Mouse (Mus musculus) midbrain, embryonic 14.5 days (tissue): ENCODE data around the gene Gpr55. TPM values are rescaled to one million over a fixed set of nuclear protein-coding genes. Genes with fewer than 3 reads are reported as not detected.
A peak's percentile ranks its signal among the peaks of the same experiment; 100 is the strongest.

Source experiments
- ATAC-seq: fragments of 200-750 bp; cut with Nextera tagmentation; 2 replicates; pipeline ENCODE4 v1.8.0; 2017; ENCODE audit warnings: moderate number of reproducible peaks, moderate library complexity; ENCODE audit not compliant: low FRiP score, low TSS enrichment
- DNase-seq: peaks from one replicate; pipeline ENCODE4 v3.0.0-alpha.2; 2015
- H3K27ac ChIP-seq: fragments of 300-500 bp; sonication (generic); replicated peaks from 2 replicates; pipeline ENCODE4 v1.5.1; 2014; ENCODE audit warnings: mild to moderate bottlenecking, low read depth, low read length, moderate library complexity
- H3K27me3 ChIP-seq: fragments of 300-500 bp; sonication (generic); 2 replicates; pipeline ENCODE4 v1.6.1; 2014; ENCODE audit warnings: low read length, control low read depth, mixed read lengths; ENCODE audit not compliant: control insufficient read depth, insufficient read depth
- H3K36me3 ChIP-seq: fragments of 300-500 bp; sonication (generic); 2 replicates; pipeline ENCODE4 v1.6.1; 2014; ENCODE audit warnings: low read length, control low read depth; ENCODE audit not compliant: control insufficient read depth, insufficient read depth
- H3K4me1 ChIP-seq: fragments of 300-500 bp; sonication (generic); 2 replicates; pipeline ENCODE4 v1.6.1; 2014; ENCODE audit warnings: mild to moderate bottlenecking, antibody characterized with exemption, low read length, control low read depth; ENCODE audit not compliant: control insufficient read depth, insufficient read depth
- H3K4me2 ChIP-seq: fragments of 300-500 bp; sonication (generic); 2 replicates; pipeline ENCODE4 v1.6.1; 2014; ENCODE audit warnings: mild to moderate bottlenecking, low read length, moderate library complexity
- H3K4me3 ChIP-seq: fragments of 300-500 bp; sonication (generic); replicated peaks from 2 replicates; pipeline ENCODE4 v1.5.1; 2014; ENCODE audit warnings: low read depth, low read length
- H3K9ac ChIP-seq: fragments of 300-500 bp; sonication (generic); replicated peaks from 2 replicates; pipeline ENCODE4 v1.6.1; 2014; ENCODE audit warnings: mild to moderate bottlenecking, low read length, moderate library complexity
- H3K9me3 ChIP-seq: fragments of 300-500 bp; sonication (generic); 2 replicates; pipeline ENCODE4 v1.6.1; 2016; ENCODE audit warnings: low read length, control low read depth, mixed read lengths; ENCODE audit not compliant: control insufficient read depth
- WGBS: fragments of 180-500 bp; shearing (Covaris S2); extraction: QIAGEN DNeasy Blood & Tissue Kit; methylation state at CpG from one replicate; pipeline ENCODE4 v1.1.7; 2014; 5-methylcytosine and 5-hydroxymethylcytosine counted together
- polyA plus RNA-seq: library from polyadenylated mRNA; unstranded; fragments of >200 nt; fragmentation: Nextera tagmentation; extraction: Ambion mirVana; gene quantifications from 2 replicates; pipeline ENCODE4 v1.2.1, GENCODE M21; 2014

The Gpr55 gene
- polyA plus RNA-seq, 1 experiment from 2014 or later: 0.05 TPM

GRCm38 (mm10) chr1:85949085-85949684 lies 11.6 kb downstream of the Gpr55 start:
- Histone ChIP-seq H3K9me3 (no peaks in the 10 kb centered on the region), H3K4me3 (no peak overlapping the region), H3K27ac (no peak overlapping the region), H3K36me3 (no peaks in the 10 kb centered on the region), H3K4me1 (no peaks in the 10 kb centered on the region), H3K4me2 (no peak overlapping the region), H3K27me3 (no peaks in the 10 kb centered on the region), H3K9ac (no peak overlapping the region)
- WGBS: 83% methylated on average over 2 of the region's 2 CpGs
- ATAC-seq: no peak
- no peak for DNase-seq

- no peaks in the 10 kb centered on the region for H3K36me3 ChIP-seq
- no peak for ATAC-seq
- no peak overlapping the region for H3K4me2 ChIP-seq
- H3K4me1 ChIP-seq: no peaks in the 10 kb centered on the region
- WGBS: 86% methylated on average over 8 of the region's 8 CpGs
- no peak for DNase-seq
- H3K9ac ChIP-seq: no peak overlapping the region
- no peak overlapping the region for H3K4me3 ChIP-seq
- no peaks in the 10 kb centered on the region for H3K9me3 ChIP-seq
- no peak overlapping the region for H3K27ac ChIP-seq
- H3K27me3 ChIP-seq: no peaks in the 10 kb centered on the region
Measured at GRCm38 (mm10) chr1:85942318-85942717, 18.5 kb downstream of the Gpr55 start.

DNA sequence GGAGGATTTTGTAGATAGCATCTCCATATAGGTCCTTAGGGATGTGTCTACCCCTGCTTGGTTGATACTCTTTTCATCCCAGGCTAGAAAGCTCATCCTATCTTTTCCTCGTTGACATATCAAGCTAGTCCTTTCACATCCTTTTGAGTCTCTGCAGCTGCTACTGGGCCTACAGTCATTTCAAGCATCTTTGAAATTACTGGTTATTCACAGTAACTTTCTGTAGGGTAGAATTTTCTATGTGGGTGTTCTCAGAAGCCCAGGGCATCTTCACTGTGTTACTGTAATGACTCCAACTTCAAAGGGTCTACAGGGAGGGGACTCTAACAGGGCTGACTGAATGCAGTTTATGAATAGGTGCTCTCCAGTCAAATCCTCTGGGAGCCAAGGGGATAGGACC lies 23.5 kb downstream of the Gpr55 start:
- H3K4me1 ChIP-seq: peaks cover 26% of the 10 kb centered on the region
- DNase-seq: no peak
- no peak overlapping the region for H3K27ac ChIP-seq
- no peak overlapping the region for H3K4me2 ChIP-seq
- H3K4me3 ChIP-seq: no peak overlapping the region
- H3K36me3 ChIP-seq: no peaks in the 10 kb centered on the region
- ATAC-seq: no peak
- H3K9ac ChIP-seq: no peak overlapping the region
- WGBS: 88% methylated on average over 1 of the region's 1 CpGs
- no peaks in the 10 kb centered on the region for H3K9me3 ChIP-seq
- H3K27me3 ChIP-seq: no peaks in the 10 kb centered on the region

- ATAC-seq: no peak
- Histone ChIP-seq H3K4me3 (no peak overlapping the region), H3K36me3 (no peaks in the 10 kb centered on the region), H3K9me3 (no peaks in the 10 kb centered on the region), H3K4me2 (no peak overlapping the region), H3K27ac (no peak overlapping the region), H3K9ac (no peak overlapping the region), H3K4me1 (peaks cover 29% of the 10 kb centered on the region), H3K27me3 (no peaks in the 10 kb centered on the region)
- no peak for DNase-seq
- 83% methylated on average over 6 of the region's 6 CpGs for WGBS
Measured at GRCm38 (mm10) chr1:85936265-85936664, 24.5 kb downstream of the Gpr55 start.

DNA sequence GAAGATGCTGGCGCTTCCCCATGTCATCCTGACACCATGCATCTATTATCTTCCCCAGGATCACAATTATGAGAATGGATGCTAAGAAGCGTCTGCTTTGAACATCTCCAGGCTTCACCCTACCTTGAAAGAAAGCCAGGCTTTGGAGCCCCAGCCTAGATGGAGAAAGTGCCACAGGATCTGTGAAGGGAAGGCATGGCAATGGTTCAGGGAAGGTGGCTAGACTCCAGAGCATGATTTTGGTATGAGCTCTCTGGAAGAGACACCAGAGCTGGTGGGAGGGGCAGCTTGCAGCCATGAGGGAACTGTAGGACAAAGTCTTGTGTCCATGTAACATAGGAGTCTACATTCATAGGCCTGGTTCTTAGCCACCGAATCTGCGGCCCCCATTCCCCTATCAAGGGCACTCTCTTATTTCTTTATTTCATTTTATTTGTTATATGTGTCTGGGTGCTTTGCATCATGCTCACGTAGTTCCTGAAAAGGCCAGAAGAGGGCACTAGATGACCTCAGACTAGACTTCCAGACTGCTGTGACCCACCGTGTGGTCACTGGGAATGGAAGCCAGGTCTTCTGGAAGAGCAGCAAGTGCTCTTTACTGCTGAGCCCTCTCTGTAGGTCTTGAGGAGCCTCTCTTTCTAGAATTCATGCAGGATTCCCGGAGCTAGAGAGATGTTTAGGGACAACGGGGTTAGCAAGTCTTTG lies 25.5 kb downstream of the Gpr55 start:
- Histone ChIP-seq H3K36me3 (no peaks in the 10 kb centered on the region), H3K9me3 (no peaks in the 10 kb centered on the region), H3K27me3 (no peaks in the 10 kb centered on the region), H3K4me3 (no peak overlapping the region), H3K27ac (no peak overlapping the region), H3K4me2 (no peak overlapping the region), H3K4me1 (peaks cover 36% of the 10 kb centered on the region), H3K9ac (no peak overlapping the region)
- ATAC-seq: no peak
- peak; percentile 52 for DNase-seq
- WGBS: 52% methylated on average over 8 of the region's 8 CpGs

GRCm38 (mm10) chr1:85934560-85934959 lies 26.2 kb downstream of the Gpr55 start:
- Histone ChIP-seq H3K9ac (no peak overlapping the region), H3K9me3 (no peaks in the 10 kb centered on the region), H3K4me2 (no peak overlapping the region), H3K4me1 (peaks cover 36% of the 10 kb centered on the region), H3K27me3 (no peaks in the 10 kb centered on the region), H3K4me3 (no peak overlapping the region), H3K27ac (no peak overlapping the region), H3K36me3 (no peaks in the 10 kb centered on the region)
- ATAC-seq (no peak), DNase-seq (no peak)
- 13% methylated on average over 7 of the region's 7 CpGs for WGBS

GRCm38 (mm10) chr1:85933631-85934465 lies 27.0 kb downstream of the Gpr55 start:
- H3K4me3 ChIP-seq: no peak overlapping the region
- H3K4me2 ChIP-seq: peak overlapping the region; percentile 36
- DNase-seq: peak; percentile 63
- H3K36me3 ChIP-seq: no peaks in the 10 kb centered on the region
- H3K27ac ChIP-seq: peak overlapping the region; percentile 62
- ATAC-seq: peak; percentile 44; the same call in 1 of the 2 replicates
- no peaks in the 10 kb centered on the region for H3K9me3 ChIP-seq
- peaks cover 42% of the 10 kb centered on the region for H3K4me1 ChIP-seq
- peak overlapping the region; percentile 0; the same call in 1 of the 2 replicates for H3K9ac ChIP-seq
- no peaks in the 10 kb centered on the region for H3K27me3 ChIP-seq
- 12% methylated on average over 11 of the region's 11 CpGs for WGBS

- Histone ChIP-seq H3K27me3 (no peaks in the 10 kb centered on the region), H3K27ac (peak overlapping the region; percentile 62), H3K4me2 (peak overlapping the region; percentile 36), H3K9me3 (no peaks in the 10 kb centered on the region), H3K9ac (peak overlapping the region; percentile 0; the same call in 1 of the 2 replicates), H3K4me3 (no peak overlapping the region), H3K4me1 (peaks cover 48% of the 10 kb centered on the region), H3K36me3 (no peaks in the 10 kb centered on the region)
- whole genome bisulfite sequencing: 19% methylated on average over 7 of the region's 7 CpGs
- ATAC-seq (0 out of 2 replicates have a peak, but pooled peaks have one; percentile 2), DNase-seq (no peak)
Measured at GRCm38 (mm10) chr1:85933226-85933625, 27.6 kb downstream of the Gpr55 start.
